Mouse (Mus musculus) MEL (cell line): ENCODE data around the gene Coro2b. TPM values are rescaled to one million over a fixed set of nuclear protein-coding genes. Genes with fewer than 3 reads are reported as not detected.

Experiments used
- DNase-seq: peaks from one replicate; pipeline ENCODE4 v3.0.0; 2011; ENCODE audit warnings: low read depth, low spot score
- H3K27ac ChIP-seq: 2 replicates; pipeline ENCODE4 v1.5.1; 2012; ENCODE audit warnings: low read depth, mild to moderate bottlenecking, control low read depth, low read length, moderate library complexity; ENCODE audit not compliant: control insufficient read depth
- H3K27me3 ChIP-seq, 2 experiments: fragments of 150-350 bp in 1 of 2; sonication (generic) in 1 of 2; 2 replicates each; pipeline ENCODE4 v1.6.1; 2012; ENCODE audit warnings: low read length in 2 of 2, mild to moderate bottlenecking in 2 of 2, improper control_type of control experiment in 1 of 2, moderate library complexity in 1 of 2; ENCODE audit not compliant: insufficient read depth in 2 of 2, control insufficient read depth in 1 of 2
- H3K36me3 ChIP-seq, 2 experiments: 2 replicates each; pipeline ENCODE4 v1.6.1; 2012 to 2014; ENCODE audit warnings: low read length in 2 of 2, improper control_type of control experiment in 1 of 2, inconsistent platforms in 1 of 2, mild to moderate bottlenecking in 1 of 2; ENCODE audit not compliant: insufficient read depth in 2 of 2, control insufficient read depth in 1 of 2
- H3K4me1 ChIP-seq, 2 experiments: fragments of 150-350 bp in 1 of 2; sonication (generic) in 1 of 2; 2 replicates each; pipeline ENCODE4 v1.6.1; 2012; ENCODE audit warnings: low read length in 2 of 2, improper control_type of control experiment in 1 of 2, mild to moderate bottlenecking in 1 of 2; ENCODE audit not compliant: insufficient read depth in 2 of 2, control insufficient read depth in 1 of 2
- H3K4me3 ChIP-seq, 2 experiments: fragments of 150-350 bp in 1 of 2; sonication (generic) in 1 of 2; 2 replicates each; pipeline ENCODE4 v1.5.1; 2012; ENCODE audit warnings: low read depth in 2 of 2, low read length in 2 of 2, mild to moderate bottlenecking in 2 of 2, moderate library complexity in 2 of 2, control low read depth in 1 of 2, improper control_type of control experiment in 1 of 2; ENCODE audit not compliant: control insufficient read depth in 1 of 2, insufficient read depth in 1 of 2
- H3K79me2 ChIP-seq: 2 replicates; pipeline ENCODE4 v1.6.1; 2012; ENCODE audit warnings: mild to moderate bottlenecking, low read length, moderate library complexity; ENCODE audit not compliant: control insufficient read depth, poor library complexity, insufficient read depth
- H3K9ac ChIP-seq: 2 replicates; pipeline ENCODE4 v1.6.1; 2012; ENCODE audit warnings: low read depth, mild to moderate bottlenecking, control low read depth, low read length, moderate library complexity; ENCODE audit not compliant: control insufficient read depth, poor library complexity, severe bottlenecking
- H3K9me3 ChIP-seq: fragments of 150-350 bp; sonication (generic); replicated peaks from 2 replicates; pipeline ENCODE4 v1.6.1; 2012; ENCODE audit warnings: mild to moderate bottlenecking, low read length, improper control_type of control experiment, moderate library complexity; ENCODE audit not compliant: insufficient read depth
- BHLHE40 ChIP-seq: IDR thresholded peaks from 2 replicates; pipeline ENCODE4 v1.6.1; 2012; ENCODE audit warnings: low read depth, mild to moderate bottlenecking, inconsistent platforms, low read length, improper control_type of control experiment, borderline replicate concordance
- CHD1 ChIP-seq: IDR thresholded peaks from 2 replicates; pipeline ENCODE4 v1.6.1; 2012; ENCODE audit warnings: low read depth, mild to moderate bottlenecking, inconsistent platforms, low read length, improper control_type of control experiment
- CTCF ChIP-seq, 3 experiments: IDR thresholded peaks in 2 of 3; conservative IDR thresholded peaks in 1 of 3; 2 replicates each; pipeline ENCODE4 v1.5.1; 2011 to 2012; ENCODE audit warnings: low read length in 3 of 3, low read depth in 2 of 3, mild to moderate bottlenecking in 2 of 3, improper control_type of control experiment in 1 of 3, inconsistent platforms in 1 of 3, mixed read lengths in 1 of 3, moderate library complexity in 1 of 3; ENCODE audit not compliant: control insufficient read depth in 1 of 3, insufficient read depth in 1 of 3, poor library complexity in 1 of 3, severe bottlenecking in 1 of 3
- EP300 ChIP-seq, 2 experiments: IDR thresholded peaks; 2 replicates each; pipeline ENCODE4 v1.6.1; 2011; ENCODE audit warnings: improper control_type of control experiment in 2 of 2, low read length in 2 of 2, low read depth in 1 of 2, mild to moderate bottlenecking in 1 of 2
- ETS1 ChIP-seq: IDR thresholded peaks from 2 replicates; pipeline ENCODE4 v1.6.1; 2012; ENCODE audit warnings: low read depth, mild to moderate bottlenecking, inconsistent platforms, low read length, improper control_type of control experiment, moderate library complexity
- GATA1 ChIP-seq: IDR thresholded peaks from 2 replicates; pipeline ENCODE4 v1.6.1; 2011; ENCODE audit warnings: low read depth, low read length, improper control_type of control experiment
- JUND ChIP-seq: IDR thresholded peaks from 2 replicates; pipeline ENCODE4 v1.6.1; 2011; ENCODE audit warnings: low read depth, mild to moderate bottlenecking, improper control_type of control experiment, low read length
- KAT2A ChIP-seq: conservative IDR thresholded peaks from 2 replicates; pipeline ENCODE4 v1.6.1; 2012; ENCODE audit warnings: low read depth, low read length, improper control_type of control experiment, inconsistent platforms
- MAFK ChIP-seq: IDR thresholded peaks from 2 replicates; pipeline ENCODE4 v1.6.1; 2011; ENCODE audit warnings: low read depth, mild to moderate bottlenecking, low read length, improper control_type of control experiment, borderline replicate concordance
- MAX ChIP-seq: IDR thresholded peaks from 2 replicates; pipeline ENCODE4 v1.6.1; 2011; ENCODE audit warnings: low read length, improper control_type of control experiment
- MAZ ChIP-seq: IDR thresholded peaks from 2 replicates; pipeline ENCODE4 v1.6.1; 2012; ENCODE audit warnings: low read depth, mild to moderate bottlenecking, inconsistent platforms, low read length, improper control_type of control experiment
- MEF2A ChIP-seq: IDR thresholded peaks from 2 replicates; pipeline ENCODE4 v1.6.1; 2014; ENCODE audit warnings: low read depth, mild to moderate bottlenecking, inconsistent platforms, low read length, improper control_type of control experiment; ENCODE audit not compliant: poor library complexity, insufficient replicate concordance, severe bottlenecking; ENCODE audit errors: extremely low read depth
- NELFE ChIP-seq: IDR thresholded peaks from 2 replicates; pipeline ENCODE4 v1.6.1; 2011; ENCODE audit warnings: low read depth, low read length, improper control_type of control experiment
- POLR2A ChIP-seq, 2 experiments: IDR thresholded peaks; 2 replicates each; pipeline ENCODE4 v1.6.1; 2011 to 2012; ENCODE audit warnings: low read length in 2 of 2, mild to moderate bottlenecking in 2 of 2, control low read depth in 1 of 2, improper control_type of control experiment in 1 of 2, low read depth in 1 of 2, moderate library complexity in 1 of 2; ENCODE audit not compliant: control insufficient read depth in 1 of 2, insufficient read depth in 1 of 2, poor library complexity in 1 of 2
- RAD21 ChIP-seq: IDR thresholded peaks from 2 replicates; pipeline ENCODE4 v1.6.1; 2011; ENCODE audit warnings: mild to moderate bottlenecking, low read depth, low read length, improper control_type of control experiment
- RCOR1 ChIP-seq: IDR thresholded peaks from 2 replicates; pipeline ENCODE4 v1.6.1; 2012; ENCODE audit warnings: low read depth, mild to moderate bottlenecking, inconsistent platforms, low read length, improper control_type of control experiment
- SMC3 ChIP-seq: IDR thresholded peaks from 2 replicates; pipeline ENCODE4 v1.6.1; 2011; ENCODE audit warnings: low read depth, low read length, improper control_type of control experiment
- TAL1 ChIP-seq: IDR thresholded peaks from 2 replicates; pipeline ENCODE4 v1.6.1; 2012; ENCODE audit warnings: mild to moderate bottlenecking, inconsistent platforms, low read length, moderate library complexity, mixed read lengths
- TBP ChIP-seq: IDR thresholded peaks from 2 replicates; pipeline ENCODE4 v1.8.0; 2011; ENCODE audit warnings: low read depth, low read length, improper control_type of control experiment
- TCF12 ChIP-seq: IDR thresholded peaks from 2 replicates; pipeline ENCODE4 v1.6.1; 2014; ENCODE audit warnings: low read depth, mild to moderate bottlenecking, inconsistent platforms, low read length, improper control_type of control experiment, moderate library complexity
- USF1 ChIP-seq: IDR thresholded peaks from 2 replicates; pipeline ENCODE4 v1.6.1; 2014; ENCODE audit warnings: low read depth, mild to moderate bottlenecking, inconsistent platforms, low read length, improper control_type of control experiment, moderate library complexity
- USF2 ChIP-seq, 2 experiments: IDR thresholded peaks; 2 replicates each; pipeline ENCODE4 v1.6.1; 2011 to 2012; ENCODE audit warnings: improper control_type of control experiment in 2 of 2, low read length in 2 of 2, borderline replicate concordance in 1 of 2, inconsistent platforms in 1 of 2, low read depth in 1 of 2, mild to moderate bottlenecking in 1 of 2; ENCODE audit not compliant: insufficient read depth in 1 of 2
- ZKSCAN1 ChIP-seq: IDR thresholded peaks from 2 replicates; pipeline ENCODE4 v1.6.1; 2012; ENCODE audit warnings: low read depth, mild to moderate bottlenecking, inconsistent platforms, low read length, improper control_type of control experiment, moderate library complexity
- ZMIZ1 ChIP-seq: IDR thresholded peaks from 2 replicates; pipeline ENCODE4 v1.6.1; 2012; ENCODE audit warnings: low read depth, mild to moderate bottlenecking, inconsistent platforms, low read length, improper control_type of control experiment, moderate library complexity
- polyA plus RNA-seq, 2 experiments: library from polyadenylated mRNA; stranded (reverse) in 1 of 2; unstranded in 1 of 2; fragments of >175 nt in 1 of 2; fragments of >200 nt in 1 of 2; gene quantifications; 2 replicates each; pipeline versions ENCODE4 v1.2.1 to v1.2.4; 2012; ENCODE audit warnings: low replicate concordance in 2 of 2, low read depth in 1 of 2; ENCODE audit not compliant: insufficient read length in 2 of 2, insufficient read depth in 1 of 2, missing spikeins in 1 of 2
- total RNA-seq: library from RNA; depleted of rRNA; stranded (reverse); fragments of 300-350 nt; gene quantifications from 2 replicates; pipeline ENCODE4 v1.2.3, GENCODE M21; 2012

Gene Coro2b
- total and polyA plus RNA-seq, 3 experiments = not detected

DNA sequence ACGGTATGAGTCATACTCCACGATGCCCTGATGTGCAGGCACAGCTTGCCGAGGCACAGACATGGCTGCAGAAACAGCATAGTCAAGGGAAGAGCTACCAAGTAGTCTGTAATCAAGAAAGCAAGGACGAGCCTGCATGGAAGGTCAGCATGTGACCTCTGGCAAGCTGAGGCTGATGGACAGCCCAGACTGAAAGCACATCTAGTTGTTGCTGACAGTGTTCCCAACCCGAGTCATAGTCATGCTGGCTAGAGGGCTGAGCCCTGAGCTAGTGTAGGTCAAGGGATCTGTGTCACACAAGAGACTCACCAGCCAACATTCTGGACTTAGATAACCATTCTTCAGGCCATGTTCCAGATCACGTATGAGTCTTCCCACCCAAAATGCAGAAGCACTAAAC is 32.3 kb upstream of the Coro2b start:
- Histone ChIP-seq H3K27ac (no peak overlapping the region), H3K36me3 (no peaks in the 10 kb centered on the region), H3K9me3 (no peaks in the 10 kb centered on the region), H3K27me3 (peaks cover 4 to 9% of the 10 kb centered on the region in 2 experiments), H3K79me2 (no peaks in the 10 kb centered on the region), H3K4me3 (no peak overlapping the region), H3K4me1 (no peaks in the 10 kb centered on the region), H3K9ac (no peak overlapping the region)
- no peak for DNase-seq
- TF ChIP-seq MAZ = no peak
- no peak for TF ChIP-seq RCOR1
- TF ChIP-seq RAD21 = no peak
- TF ChIP-seq USF1 = no peak
- no peak for TF ChIP-seq ZMIZ1
- TF ChIP-seq SMC3 = no peak
- TF ChIP-seq NELFE = no peak
- no peak for TF ChIP-seq GATA1
- no peak for TF ChIP-seq POLR2A (IDR thresholded peaks at IDR 0.05; ENCODE audit: control insufficient read depth in 1 of 2, insufficient read depth in 1 of 2, low read depth in 1 of 2, low read length in 2 of 2, poor library complexity in 1 of 2)
- TF ChIP-seq BHLHE40 = no peak
- TF ChIP-seq TBP = no peak
- no peak for TF ChIP-seq KAT2A
- TF ChIP-seq MEF2A = no peak

GRCm38 (mm10) chr9:62567818-62568217 is 31.0 kb upstream of the Coro2b start:
- Histone ChIP-seq H3K36me3 (no peaks in the 10 kb centered on the region), H3K9me3 (no peaks in the 10 kb centered on the region), H3K27me3 (peaks cover 4 to 7% of the 10 kb centered on the region in 2 experiments), H3K4me3 (no peak overlapping the region), H3K27ac (no peak overlapping the region), H3K4me1 (no peaks in the 10 kb centered on the region), H3K79me2 (no peaks in the 10 kb centered on the region), H3K9ac (no peak overlapping the region)
- TF ChIP-seq MAX (no peak), JUND (no peak), ETS1 (no peak), MAFK (no peak), ZKSCAN1 (no peak), CHD1 (no peak), EP300 (IDR thresholded peaks at IDR 0.05; ENCODE audit: low read depth in 1 of 2, low read length in 2 of 2) (no peak), TAL1 (no peak), NELFE (no peak), CTCF (IDR thresholded peaks at IDR 0.05 in 2 of 3, conservative IDR thresholded peaks at IDR 0.05 in 1 of 3; ENCODE audit: control insufficient read depth in 1 of 3, insufficient read depth in 1 of 3, low read depth in 2 of 3, low read length in 3 of 3, poor library complexity in 1 of 3, severe bottlenecking in 1 of 3) (no peak), USF2 (IDR thresholded peaks at IDR 0.05; ENCODE audit: borderline replicate concordance in 1 of 2, insufficient read depth in 1 of 2, low read depth in 1 of 2, low read length in 2 of 2) (no peak), RAD21 (no peak), TCF12 (no peak), GATA1 (no peak), SMC3 (no peak)
- no peak for DNase-seq
